Mouse (Mus musculus) intestine, embryonic 16.5 days (tissue): ENCODE measurements around the gene Abhd17a. TPM values are rescaled to one million over a fixed set of nuclear protein-coding genes. Genes with fewer than 3 reads are reported as not detected.
"Not testable (repeated sequence)": the region's sequence is repeated elsewhere in the genome, so short reads cannot be mapped to it uniquely, and the experiment has no call there.

Experiments
- ATAC-seq: fragments of 200-750 bp; cut with Nextera tagmentation; 2 replicates; pipeline ENCODE4 v1.8.0; 2017; ENCODE audit warnings: moderate TSS enrichment, moderate library complexity
- H3K27ac ChIP-seq: fragments of 300-500 bp; sonication (generic); 2 replicates; pipeline ENCODE4 v1.5.1; 2014; ENCODE audit warnings: mild to moderate bottlenecking, low read length
- H3K27me3 ChIP-seq: fragments of 300-500 bp; sonication (generic); replicated peaks from 2 replicates; pipeline ENCODE4 v1.6.1; 2014; ENCODE audit warnings: low read length, control low read depth, mixed read lengths; ENCODE audit not compliant: control insufficient read depth, insufficient read depth
- H3K36me3 ChIP-seq: fragments of 300-500 bp; sonication (generic); 2 replicates; pipeline ENCODE4 v1.6.1; 2014; ENCODE audit warnings: low read length, control low read depth; ENCODE audit not compliant: control insufficient read depth, insufficient read depth
- H3K4me1 ChIP-seq: fragments of 300-500 bp; sonication (generic); 2 replicates; pipeline ENCODE4 v1.6.1; 2014; ENCODE audit warnings: low read length, control low read depth, mixed read lengths; ENCODE audit not compliant: control insufficient read depth, insufficient read depth
- H3K4me2 ChIP-seq: fragments of 300-500 bp; sonication (generic); 2 replicates; pipeline ENCODE4 v1.6.1; 2014; ENCODE audit warnings: low read depth, low read length, control low read depth
- H3K4me3 ChIP-seq: fragments of 300-500 bp; sonication (generic); 2 replicates; pipeline ENCODE4 v1.5.1; 2014; ENCODE audit warnings: mild to moderate bottlenecking, low read length
- H3K9ac ChIP-seq: fragments of 300-500 bp; sonication (generic); 2 replicates; pipeline ENCODE4 v1.6.1; 2014; ENCODE audit warnings: low read depth, low read length
- H3K9me3 ChIP-seq: fragments of 300-500 bp; sonication (generic); 2 replicates; pipeline ENCODE4 v1.6.1; 2016; ENCODE audit warnings: low read length, control low read depth; ENCODE audit not compliant: control insufficient read depth
- WGBS: fragments of 180-500 bp; shearing (Covaris S2); extraction: QIAGEN DNeasy Blood & Tissue Kit; methylation state at CpG from one replicate; pipeline ENCODE4 v1.1.7; 2014; 5-methylcytosine and 5-hydroxymethylcytosine counted together
- polyA plus RNA-seq: library from polyadenylated mRNA; unstranded; fragments of >200 nt; fragmentation: Nextera tagmentation; extraction: Ambion mirVana; gene quantifications from 2 replicates; pipeline ENCODE4 v1.2.1, GENCODE M21; 2015

The Abhd17a gene
- polyA plus RNA-seq, 1 experiment from 2014 or later, result 63.1 TPM

DNA sequence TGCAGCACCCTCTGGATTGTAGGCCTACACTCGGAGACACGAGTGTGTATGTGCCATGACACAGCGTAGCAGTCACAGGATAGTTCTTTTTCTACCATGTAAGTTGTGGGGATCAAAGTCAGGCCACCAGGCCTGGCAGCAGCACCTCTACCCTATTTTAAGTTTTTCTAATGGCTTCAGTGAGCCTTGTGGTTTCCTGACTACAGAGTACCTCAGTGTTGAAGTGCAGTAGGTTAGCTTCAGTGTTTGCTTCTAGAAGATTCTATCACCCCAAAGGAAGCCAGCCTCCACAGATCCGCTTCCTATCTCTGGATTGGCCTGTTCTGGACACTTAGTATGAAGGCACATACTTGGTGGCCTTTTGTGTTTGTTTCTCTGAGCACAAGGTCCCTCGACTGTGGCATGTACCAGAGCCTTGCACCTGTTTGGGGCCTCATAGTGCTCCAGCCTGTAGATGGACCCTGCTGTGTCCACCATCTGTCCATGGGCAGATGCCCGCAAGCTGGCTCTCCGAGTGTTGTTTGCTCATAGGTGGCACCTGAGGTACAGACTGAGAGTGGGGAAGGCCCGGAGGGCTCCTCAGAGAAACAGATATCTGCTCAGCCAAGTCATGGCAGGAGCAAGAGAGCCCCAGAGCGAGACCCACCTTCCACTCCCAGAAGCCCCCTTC is 20.1 kb upstream of the Abhd17a start:
- Histone ChIP-seq H3K4me2 (no peak overlapping the region), H3K9ac (no peak overlapping the region), H3K36me3 (peaks cover 37% of the 10 kb centered on the region), H3K4me3 (no peak overlapping the region), H3K9me3 (no peaks in the 10 kb centered on the region), H3K27me3 (no peaks in the 10 kb centered on the region), H3K4me1 (peaks cover 8% of the 10 kb centered on the region), H3K27ac (no peak overlapping the region)
- ATAC-seq, result no peak
- WGBS, result 93% methylated on average over 9 of the region's 9 CpGs

DNA sequence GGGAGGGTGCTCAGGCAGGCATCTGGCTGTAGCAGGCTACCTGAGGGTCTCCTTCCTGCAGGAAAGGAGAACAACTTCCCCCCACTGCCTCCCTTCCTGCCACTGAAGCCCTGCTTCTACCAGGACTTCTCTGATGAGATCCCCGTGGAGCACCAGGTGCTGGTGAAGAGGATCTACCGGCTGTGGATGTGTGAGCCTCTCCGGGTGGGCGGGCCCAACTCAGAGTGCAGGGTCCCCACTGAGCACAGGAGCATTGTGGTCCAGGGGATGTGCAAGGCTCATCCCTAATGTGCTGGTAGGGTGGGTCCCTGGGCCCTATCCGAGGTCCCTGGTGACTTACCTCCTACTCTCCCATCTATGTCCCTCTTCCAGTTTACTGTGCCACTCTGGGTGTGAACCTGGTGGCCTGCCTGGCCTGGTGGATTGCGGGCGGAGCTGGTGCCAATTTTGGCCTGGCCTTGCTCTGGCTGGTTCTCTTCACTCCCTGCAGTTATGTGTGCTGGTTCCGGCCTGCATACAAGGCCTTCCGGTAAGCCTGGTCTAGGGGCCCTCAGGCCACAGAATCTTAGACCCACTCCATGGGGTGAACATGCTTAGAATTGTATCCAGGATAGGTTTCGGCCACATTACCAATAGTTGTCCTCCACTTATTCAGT is 19.3 kb upstream of the Abhd17a start:
- H3K9me3 ChIP-seq, result no peaks in the 10 kb centered on the region
- no peak for ATAC-seq
- no peaks in the 10 kb centered on the region for H3K27me3 ChIP-seq
- H3K4me3 ChIP-seq, result no peak overlapping the region
- H3K9ac ChIP-seq, result no peak overlapping the region
- WGBS, result 88% methylated on average over 10 of the region's 10 CpGs
- H3K36me3 ChIP-seq, result peaks cover 33% of the 10 kb centered on the region
- H3K4me2 ChIP-seq, result no peak overlapping the region
- H3K4me1 ChIP-seq, result peaks cover 10% of the 10 kb centered on the region
- H3K27ac ChIP-seq, result no peak overlapping the region

DNA sequence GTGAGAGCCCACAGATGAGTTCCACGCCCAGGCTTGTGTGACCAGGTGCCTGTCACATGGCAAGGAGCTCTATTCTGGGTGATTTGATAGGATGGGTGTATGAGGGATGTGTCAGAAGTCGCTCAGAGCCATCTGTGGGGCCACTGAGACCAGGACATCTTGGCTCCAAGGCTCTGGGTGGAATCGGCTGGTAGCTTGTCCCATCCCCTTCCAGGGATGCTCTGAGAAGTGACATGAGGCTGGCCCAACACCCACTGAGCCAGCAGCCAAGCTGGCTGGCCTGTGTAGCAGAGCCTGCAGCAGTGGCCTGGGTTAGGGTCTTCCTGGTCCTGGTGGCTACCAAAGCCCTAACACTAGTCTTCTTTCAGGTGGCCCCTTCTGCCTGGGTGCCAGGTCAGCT is 18.3 kb upstream of the Abhd17a start:
- Histone ChIP-seq H3K27ac (no peak overlapping the region), H3K27me3 (no peaks in the 10 kb centered on the region), H3K9me3 (no peaks in the 10 kb centered on the region), H3K9ac (no peak overlapping the region), H3K4me2 (no peak overlapping the region), H3K4me3 (no peak overlapping the region), H3K36me3 (peaks cover 30% of the 10 kb centered on the region), H3K4me1 (peaks cover 20% of the 10 kb centered on the region)
- ATAC-seq, result no peak
- 93% methylated on average over 3 of the region's 3 CpGs for WGBS

DNA sequence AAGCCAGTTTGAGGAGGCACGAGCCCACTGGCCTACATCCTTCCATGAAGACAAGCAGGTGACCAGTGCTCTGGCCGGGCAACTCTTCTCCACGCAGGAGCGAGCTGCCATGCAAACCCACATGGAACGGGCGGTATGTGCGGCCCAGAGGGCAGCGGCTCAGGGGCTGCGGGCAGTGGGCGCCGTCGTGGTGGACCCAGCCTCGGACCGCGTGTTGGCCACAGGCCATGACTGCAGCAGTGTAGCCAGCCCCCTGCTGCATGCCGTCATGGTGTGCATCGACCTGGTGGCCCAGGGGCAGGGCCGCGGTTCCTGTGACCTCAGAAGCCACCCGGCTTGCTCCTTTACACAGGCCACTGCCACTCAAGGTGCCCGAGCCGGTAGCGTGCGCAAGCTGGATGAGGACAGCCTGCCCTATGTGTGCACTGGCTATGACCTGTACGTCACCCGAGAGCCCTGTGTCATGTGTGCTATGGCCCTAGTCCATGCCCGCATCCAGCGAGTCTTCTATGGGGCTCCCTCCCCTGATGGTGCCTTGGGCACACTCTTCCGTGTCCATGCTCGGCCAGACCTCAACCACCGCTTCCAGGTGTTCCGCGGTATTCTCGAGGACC is 16.7 kb upstream of the Abhd17a start:
- Histone ChIP-seq H3K4me3 (0 out of 2 replicates have a peak overlapping the region, but pooled peaks have one; percentile 16), H3K36me3 (peaks cover 26% of the 10 kb centered on the region), H3K27me3 (no peaks in the 10 kb centered on the region), H3K9ac (0 out of 2 replicates have a peak overlapping the region, but pooled peaks have one; percentile 10), H3K9me3 (no peaks in the 10 kb centered on the region), H3K4me1 (peaks cover 24% of the 10 kb centered on the region), H3K4me2 (0 out of 2 replicates have a peak overlapping the region, but pooled peaks have one; percentile 6), H3K27ac (peak overlapping the region; percentile 45)
- no peak for ATAC-seq
- WGBS, result 94% methylated on average over 34 of the region's 34 CpGs

DNA sequence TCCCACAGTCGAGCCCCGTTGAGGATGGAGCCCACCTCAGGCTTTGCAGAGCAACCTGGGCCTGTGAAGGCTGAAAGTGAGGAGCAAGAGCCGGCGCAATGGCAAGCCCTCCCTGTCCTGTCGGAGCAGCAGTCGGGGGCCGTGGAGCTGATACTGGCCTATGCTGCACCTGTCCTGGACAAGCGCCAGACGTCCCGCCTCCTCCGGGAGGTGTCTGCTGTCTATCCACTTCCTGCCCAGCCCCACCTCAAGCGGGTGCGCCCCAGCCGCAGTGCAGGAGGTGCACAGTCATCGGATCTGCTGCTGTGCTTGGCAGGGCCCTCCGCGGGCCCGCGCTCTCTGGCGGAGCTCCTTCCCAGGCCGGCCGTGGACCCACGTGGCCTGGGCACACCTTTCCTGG is 16.2 kb upstream of the Abhd17a start:
- peak; percentile 49 for ATAC-seq
- Histone ChIP-seq H3K9me3 (no peaks in the 10 kb centered on the region), H3K27me3 (no peaks in the 10 kb centered on the region), H3K4me1 (peaks cover 24% of the 10 kb centered on the region), H3K4me2 (peak overlapping the region; percentile 32; the same call in 1 of the 2 replicates), H3K36me3 (peaks cover 26% of the 10 kb centered on the region), H3K4me3 (0 out of 2 replicates have a peak overlapping the region, but pooled peaks have one; percentile 16), H3K27ac (peak overlapping the region; percentile 66), H3K9ac (peak overlapping the region; percentile 10; the same call in 1 of the 2 replicates)
- 80% methylated on average over 23 of the region's 23 CpGs for WGBS

DNA sequence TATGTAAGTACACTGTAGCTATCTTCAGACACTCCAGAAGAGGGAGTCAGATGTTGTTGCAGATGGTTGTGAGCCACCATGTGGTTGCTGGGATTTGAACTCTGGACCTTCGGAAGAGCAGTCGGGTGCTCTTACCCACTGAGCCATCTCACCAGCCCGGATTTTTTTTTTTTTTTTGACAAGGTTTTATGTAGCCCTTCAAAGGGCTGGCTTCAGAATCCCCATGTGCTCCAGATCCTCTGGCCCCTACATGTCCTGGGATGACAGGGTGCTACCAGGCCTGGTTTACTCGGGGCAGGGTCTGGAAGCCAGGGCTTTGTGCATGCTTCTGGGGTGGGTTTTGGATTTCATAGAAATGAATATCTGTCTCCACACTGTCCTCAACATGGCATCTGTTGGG is 15.6 kb upstream of the Abhd17a start, which contains the start of gene Gm49322:
Gene Gm49322 (plus strand): TSS at position 301 of the 400 bp plus-strand sequence.
- not testable (repeated sequence) for H3K9me3 ChIP-seq, ATAC-seq, H3K27me3 ChIP-seq
- Histone ChIP-seq H3K27ac (peak within 1 kb of the TSS; percentile 66), H3K4me1 (peaks cover 24% of the 10 kb centered on the region), H3K4me2 (peak within 1 kb of the TSS; percentile 32; the same call in 1 of the 2 replicates), H3K4me3 (0 out of 2 replicates have a peak within 1 kb of the TSS, but pooled peaks have one; percentile 16), H3K9ac (peak within 1 kb of the TSS; percentile 10; the same call in 1 of the 2 replicates), H3K36me3 (peaks cover 26% of the 10 kb centered on the region)
- 86% methylated on average over 4 of the region's 4 CpGs for WGBS

DNA sequence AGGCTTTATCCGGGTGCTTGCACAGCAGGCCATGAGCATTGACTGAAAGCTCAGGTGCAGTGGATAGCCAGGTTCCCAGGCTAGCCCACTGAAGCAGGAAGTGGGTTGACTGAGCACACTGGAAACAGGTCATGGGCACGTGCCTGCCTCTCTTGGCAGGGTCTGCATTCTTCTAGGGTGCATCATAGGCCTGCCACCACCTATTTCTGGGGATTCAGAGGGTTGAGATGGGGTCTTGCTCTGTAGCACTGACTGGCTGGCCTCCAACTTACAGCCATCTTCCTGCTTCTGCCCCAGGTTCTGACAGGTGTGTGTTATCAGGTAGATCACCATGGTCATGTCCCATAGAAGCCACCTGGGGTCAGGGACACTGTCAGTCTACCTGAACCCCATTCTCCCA is 14.8 kb upstream of the Abhd17a start:
- peaks cover 24% of the 10 kb centered on the region for H3K4me1 ChIP-seq
- H3K4me3 ChIP-seq, result no peak overlapping the region
- no peak overlapping the region for H3K27ac ChIP-seq
- no peak overlapping the region for H3K9ac ChIP-seq
- no peaks in the 10 kb centered on the region for H3K9me3 ChIP-seq
- ATAC-seq, result no peak
- WGBS, result 94% methylated on average over 2 of the region's 2 CpGs
- H3K36me3 ChIP-seq, result peaks cover 26% of the 10 kb centered on the region
- no peaks in the 10 kb centered on the region for H3K27me3 ChIP-seq
- H3K4me2 ChIP-seq, result no peak overlapping the region

DNA sequence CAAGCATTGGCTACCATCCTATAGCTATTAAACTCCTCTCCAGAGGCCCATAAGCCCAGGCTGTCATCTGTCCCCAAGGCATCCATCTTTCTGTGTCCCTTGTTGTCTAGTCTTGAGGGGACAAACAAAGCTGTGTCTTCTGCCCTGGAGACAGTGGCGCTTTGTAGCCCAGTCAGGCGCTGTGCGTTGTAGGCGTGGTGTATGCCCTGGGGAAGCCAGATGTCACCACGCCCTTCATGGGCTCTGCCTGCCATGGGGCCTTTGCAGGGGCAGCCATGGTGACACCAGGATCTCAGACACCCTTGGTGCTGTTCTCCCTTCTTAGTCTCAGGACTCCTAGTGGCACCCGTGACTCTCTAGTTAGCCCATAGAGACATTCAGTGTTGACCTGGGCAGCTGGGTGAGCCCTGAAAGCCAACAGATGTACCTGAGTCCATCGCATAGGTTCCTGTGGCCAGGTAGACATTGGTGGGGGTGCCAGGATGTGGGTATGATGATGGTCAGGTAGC is 13.9 kb upstream of the Abhd17a start:
- peaks cover 24% of the 10 kb centered on the region for H3K4me1 ChIP-seq
- peak overlapping the region; percentile 94 for H3K27ac ChIP-seq
- ATAC-seq, result peak; percentile 17
- peak overlapping the region; percentile 67 for H3K4me2 ChIP-seq
- peak overlapping the region; percentile 77 for H3K9ac ChIP-seq
- 75% methylated on average over 7 of the region's 7 CpGs for WGBS
- peaks cover 26% of the 10 kb centered on the region for H3K36me3 ChIP-seq
- H3K9me3 ChIP-seq, result no peaks in the 10 kb centered on the region
- H3K27me3 ChIP-seq, result no peaks in the 10 kb centered on the region
- H3K4me3 ChIP-seq, result peak overlapping the region; percentile 80

DNA sequence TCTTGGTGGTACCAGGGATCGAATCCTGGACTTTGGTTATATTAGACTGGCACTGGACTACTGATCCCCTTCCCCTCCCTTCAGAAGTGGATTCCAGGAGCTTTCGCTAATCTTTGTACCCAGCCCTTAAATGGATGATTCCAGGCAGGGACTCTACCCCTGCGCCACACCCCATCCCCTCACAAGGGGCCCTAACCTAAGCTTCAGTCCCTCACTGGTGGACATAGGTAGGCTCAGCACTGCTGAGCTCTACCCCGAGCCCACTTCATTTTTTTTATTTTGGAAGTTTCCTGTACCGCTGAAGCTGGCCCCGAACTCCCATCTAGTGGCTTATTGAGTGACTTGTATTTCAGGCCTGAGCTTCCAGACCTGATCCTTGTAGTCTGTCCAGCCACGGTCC is 13.2 kb upstream of the Abhd17a start:
- ATAC-seq, result peak; percentile 42
- WGBS, result 21% methylated on average over 7 of the region's 7 CpGs

More for the DNA sequence above, 13.2 kb upstream of the Abhd17a start:
- Histone ChIP-seq H3K9me3 (no peaks in the 10 kb centered on the region), H3K4me3 (peak overlapping the region; percentile 80), H3K4me1 (peaks cover 24% of the 10 kb centered on the region), H3K27ac (peak overlapping the region; percentile 94), H3K9ac (peak overlapping the region; percentile 77), H3K27me3 (no peaks in the 10 kb centered on the region), H3K4me2 (peak overlapping the region; percentile 67), H3K36me3 (peaks cover 21% of the 10 kb centered on the region)
